Mouse (Mus musculus) adrenal gland (tissue): ENCODE data around the gene Klhdc9.
"Not testable (repeated sequence)": the region's sequence is repeated elsewhere in the genome, so short reads cannot be mapped to it uniquely, and the experiment has no call there.

Experiments used
- intact Hi-C: fragments of 180-260 bp; cut with DNase I; formaldehyde crosslinking; loops from one replicate; pipeline ENCODE4 v1.15.1; 2025

Klhdc9 gene

DNA sequence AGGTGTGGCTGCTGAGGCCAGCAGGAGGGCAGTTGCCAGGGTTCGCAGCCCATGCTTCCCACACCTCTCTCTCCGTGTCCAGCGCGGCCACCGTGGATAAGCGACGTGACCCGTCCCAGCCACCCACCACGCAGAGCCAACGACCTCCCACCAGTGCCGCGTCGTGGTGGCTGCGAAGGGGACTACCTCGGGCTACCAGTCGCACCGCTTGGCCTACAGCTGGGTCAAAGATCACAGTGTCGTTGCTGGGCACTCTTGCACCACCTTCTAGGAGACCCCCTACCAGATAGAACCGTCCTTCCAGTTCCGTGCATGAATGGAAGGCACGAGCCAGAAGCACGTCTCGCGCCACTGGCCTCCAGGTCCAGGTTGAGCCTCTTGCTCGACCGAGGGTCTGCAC is 345 bp downstream of the Klhdc9 start:
- intact Hi-C loops: loop anchor here (2.0 to 5.0 kb wide), 2 partner anchors 119 to 207 kb away; no protein-coding TSS in a partner anchor

DNA sequence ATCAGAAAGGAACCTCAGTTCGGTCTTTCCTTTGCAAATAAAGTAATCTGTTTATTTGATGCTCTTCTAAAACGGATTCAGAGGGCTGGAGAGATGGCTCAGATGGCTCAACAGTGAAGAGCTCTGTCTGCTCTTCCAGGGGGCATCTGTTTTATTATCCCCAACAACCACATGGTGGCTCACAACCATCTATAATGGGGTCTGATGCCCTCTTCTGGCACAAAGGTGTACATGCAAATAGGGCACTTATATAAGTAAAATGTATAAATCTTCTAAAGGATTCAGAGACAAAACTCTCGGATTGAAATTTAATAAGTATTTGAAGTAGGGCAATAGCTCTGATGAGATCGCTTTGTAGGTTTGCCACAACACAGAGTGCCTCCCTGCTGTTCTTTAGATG is 2.2 kb downstream of the Klhdc9 start:
- intact Hi-C loops: no loop called here

DNA sequence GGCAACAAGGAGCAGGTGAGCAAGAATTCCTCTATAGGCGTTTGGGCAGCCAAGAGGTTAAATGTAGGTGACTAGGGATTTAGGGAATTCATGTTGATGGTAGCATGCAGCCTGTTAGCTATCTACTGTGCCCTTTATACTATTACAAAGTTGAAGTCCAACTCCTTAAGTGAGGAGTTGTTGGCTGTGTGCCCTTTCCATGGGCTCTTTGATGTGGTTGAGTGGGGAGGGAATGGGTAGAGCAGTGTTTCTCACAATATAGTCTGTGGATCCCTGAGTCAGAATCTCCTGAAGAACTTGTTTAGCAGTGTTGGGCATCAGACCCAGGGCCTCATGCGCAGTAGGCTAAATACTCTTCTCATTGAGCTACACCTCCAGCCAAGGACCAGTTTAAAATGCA is 3.8 kb downstream of the Klhdc9 start:
- intact Hi-C loops: no loop called here

DNA sequence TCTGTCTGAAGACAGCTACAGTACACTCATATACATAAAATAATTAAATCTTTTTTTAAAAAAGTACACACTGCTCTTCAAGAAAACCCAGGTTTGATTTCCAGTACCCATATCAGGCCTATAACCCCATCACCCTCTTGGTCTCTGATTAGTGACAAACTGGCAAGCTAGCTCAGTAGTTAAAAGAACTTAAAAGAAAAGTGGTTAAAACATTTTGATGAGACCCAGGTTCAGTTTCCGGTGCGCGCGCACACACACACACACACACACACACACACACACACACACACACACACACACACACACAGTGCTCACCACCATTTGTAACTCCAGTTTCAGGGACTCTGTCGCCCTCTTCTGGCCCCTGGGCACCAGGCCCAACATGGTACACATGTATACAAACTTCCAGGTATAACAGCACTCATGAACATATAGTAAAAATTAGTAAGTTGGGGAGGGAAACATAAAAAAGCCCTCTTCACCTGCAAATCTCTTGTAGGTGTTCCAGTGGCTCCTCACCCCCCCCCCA is 4.7 kb downstream of the Klhdc9 start:
- intact Hi-C loops: loop anchor here (2.0 kb wide), 1 partner anchor 35 kb away; no protein-coding TSS in a partner anchor

DNA sequence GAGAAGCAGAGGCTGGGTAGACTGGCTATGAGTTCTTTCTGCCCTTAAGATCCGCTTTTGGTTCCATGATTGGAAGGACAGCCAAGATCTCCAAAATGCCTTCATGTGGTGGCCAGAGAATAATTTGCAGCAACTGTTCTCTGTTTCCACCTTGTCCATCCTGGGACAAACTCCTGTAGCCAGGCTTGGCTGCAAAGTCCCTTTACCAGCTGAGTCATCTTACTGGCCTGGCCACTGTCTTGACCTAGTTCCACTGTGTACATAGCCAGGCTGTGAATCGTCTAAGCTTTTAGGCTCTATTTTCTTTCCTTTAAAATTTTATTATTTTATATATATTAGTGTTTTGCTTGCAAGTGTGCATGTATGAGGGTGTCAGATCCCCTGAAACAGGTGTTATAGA is 11.4 kb downstream of the Klhdc9 start:
- intact Hi-C loops: no loop called here

DNA sequence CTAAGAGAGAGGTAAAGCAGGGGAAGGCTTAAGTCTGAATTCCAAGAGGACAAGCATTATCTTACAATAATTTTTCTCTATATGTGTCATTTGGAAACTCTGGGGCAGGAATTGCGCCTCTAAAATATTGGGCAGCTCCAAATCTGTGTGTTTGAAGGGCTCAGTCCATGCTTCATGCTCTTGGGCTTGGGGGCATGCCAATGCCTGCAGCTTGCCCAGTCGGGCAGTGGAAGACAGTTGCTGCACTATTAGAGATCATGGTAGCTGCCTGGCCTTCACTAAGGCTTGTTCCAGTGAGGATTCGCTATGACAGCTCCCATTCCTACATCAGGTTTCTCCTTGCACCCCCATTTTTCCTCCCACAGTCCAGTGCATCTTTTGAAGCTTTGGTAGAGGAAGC is 11.9 kb downstream of the Klhdc9 start:
- intact Hi-C loops: no loop called here

DNA sequence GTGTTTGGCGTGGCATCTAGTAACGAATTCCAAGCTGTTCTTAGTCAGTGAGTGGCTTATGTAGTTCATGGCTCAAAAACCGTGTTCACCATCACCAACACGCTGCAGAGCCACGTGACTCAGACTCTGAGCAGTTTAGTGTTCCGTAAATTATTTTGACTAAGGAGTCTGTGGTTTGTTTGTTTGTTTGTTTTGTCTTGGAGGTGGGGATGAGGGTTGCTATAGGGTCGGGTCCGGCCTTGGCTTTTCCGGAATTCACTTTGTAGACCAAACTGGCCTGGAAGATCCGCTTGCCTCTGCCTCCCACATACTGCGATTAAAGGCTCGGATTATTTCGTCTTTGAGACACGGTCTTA is 14.5 kb downstream of the Klhdc9 start:
- intact Hi-C loops: no loop called here

DNA sequence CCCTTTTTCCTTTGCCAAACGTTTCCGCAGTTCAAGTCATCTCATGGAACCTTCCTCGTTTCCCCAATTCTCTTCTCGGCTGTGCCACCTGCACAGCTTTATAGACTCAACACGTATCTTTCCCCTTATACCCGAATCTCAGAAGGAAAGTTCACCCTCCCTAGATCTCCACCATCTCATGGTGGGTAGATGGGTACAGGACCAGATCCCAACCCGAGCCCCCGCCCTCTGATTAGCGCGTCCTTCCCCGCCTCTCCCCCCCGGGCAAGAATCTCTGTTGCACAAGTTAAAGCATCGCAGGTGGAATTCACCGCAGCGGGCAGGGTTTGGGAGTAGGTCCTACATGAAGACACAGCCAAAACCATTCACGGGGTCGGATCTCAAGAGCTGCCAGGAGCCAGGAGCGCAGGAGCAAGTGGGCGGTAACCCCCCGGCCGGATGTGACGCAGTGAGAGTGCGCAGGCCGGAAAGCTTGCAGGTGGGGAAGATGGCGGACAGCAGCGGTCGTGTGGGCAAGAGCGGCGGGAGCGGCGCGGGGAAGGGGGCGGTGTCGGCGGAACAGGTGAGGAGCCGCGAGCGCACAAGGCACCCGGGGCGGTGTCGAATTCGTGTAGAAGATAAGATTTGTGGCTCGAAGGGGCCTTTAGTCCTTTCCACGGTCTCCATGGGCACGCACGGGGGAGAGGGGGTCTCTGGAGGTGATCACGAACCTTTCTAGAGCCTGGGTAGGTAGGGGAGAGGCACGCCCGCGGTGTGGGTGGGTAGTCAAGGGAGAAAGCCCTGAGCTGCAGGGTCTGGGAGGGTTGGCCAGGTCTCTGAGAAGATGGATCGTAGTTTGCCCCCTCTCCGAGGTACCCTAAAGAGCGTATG is 15.1 kb downstream of the Klhdc9 start, which contains the start of the genes Nit1 and Pfdn2:
Gene Nit1, minus strand, starts transcription at position 422 of the 870 bp plus-strand sequence.
Gene Pfdn2, plus strand, starts transcription at position 446 of the 870 bp plus-strand sequence.
- intact Hi-C loops: no loop called here

DNA sequence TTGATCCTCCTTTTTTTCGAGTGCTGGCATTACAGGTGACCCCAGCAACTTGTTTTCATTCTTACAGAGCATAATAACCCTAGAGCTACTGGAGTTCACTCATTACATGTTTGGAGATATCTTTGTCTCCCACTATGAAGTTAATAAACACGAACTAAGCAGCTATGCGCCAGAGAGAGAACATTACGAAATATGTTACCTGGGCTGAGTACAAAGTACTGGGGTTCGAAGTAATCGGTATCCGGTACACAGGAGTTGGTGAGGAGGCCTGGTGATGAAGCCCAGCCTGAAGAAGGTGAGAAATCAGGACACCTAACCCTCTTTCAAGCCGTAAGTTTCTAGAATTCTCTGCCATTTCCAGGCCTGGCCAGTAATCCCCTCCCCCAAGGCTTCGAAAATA is 15.9 kb downstream of the Klhdc9 start:
- intact Hi-C loops: no loop called here

DNA sequence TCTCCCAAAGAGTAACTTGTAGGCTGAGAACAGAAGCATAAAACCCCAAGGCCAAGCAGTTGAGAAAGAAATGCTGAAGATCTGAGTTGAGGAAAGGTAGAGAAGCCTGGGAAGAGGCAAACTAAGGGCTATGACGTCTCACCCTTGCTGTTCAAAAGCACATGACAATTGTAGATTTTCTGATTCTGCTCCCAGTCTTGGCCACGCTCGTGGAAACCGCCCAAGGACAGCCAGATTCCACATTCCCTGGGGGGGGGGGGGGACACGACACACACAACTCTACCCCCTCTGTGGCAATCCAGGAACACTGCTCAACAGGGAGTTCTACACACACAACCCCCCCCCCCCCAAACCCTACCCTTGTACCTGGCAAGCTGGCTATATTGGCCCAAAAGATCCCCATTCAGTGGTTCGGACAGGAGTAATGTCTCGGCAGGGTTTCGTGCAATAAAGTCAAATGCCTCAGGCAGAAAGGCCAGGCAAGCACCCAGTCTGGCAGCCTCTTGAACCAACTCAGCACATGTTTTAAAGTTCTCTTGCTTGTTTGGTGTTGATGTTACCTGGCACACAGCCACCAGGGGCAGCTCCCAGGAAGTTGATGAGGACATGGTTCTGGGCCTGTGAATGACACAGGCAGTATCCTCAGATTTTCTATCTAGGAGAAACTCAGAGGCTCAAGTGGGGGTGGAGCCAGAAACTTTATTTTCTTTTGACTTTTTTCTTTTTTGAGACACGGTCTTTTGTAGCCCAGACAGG is 16.5 kb downstream of the Klhdc9 start:
- intact Hi-C loops: no loop called here

DNA sequence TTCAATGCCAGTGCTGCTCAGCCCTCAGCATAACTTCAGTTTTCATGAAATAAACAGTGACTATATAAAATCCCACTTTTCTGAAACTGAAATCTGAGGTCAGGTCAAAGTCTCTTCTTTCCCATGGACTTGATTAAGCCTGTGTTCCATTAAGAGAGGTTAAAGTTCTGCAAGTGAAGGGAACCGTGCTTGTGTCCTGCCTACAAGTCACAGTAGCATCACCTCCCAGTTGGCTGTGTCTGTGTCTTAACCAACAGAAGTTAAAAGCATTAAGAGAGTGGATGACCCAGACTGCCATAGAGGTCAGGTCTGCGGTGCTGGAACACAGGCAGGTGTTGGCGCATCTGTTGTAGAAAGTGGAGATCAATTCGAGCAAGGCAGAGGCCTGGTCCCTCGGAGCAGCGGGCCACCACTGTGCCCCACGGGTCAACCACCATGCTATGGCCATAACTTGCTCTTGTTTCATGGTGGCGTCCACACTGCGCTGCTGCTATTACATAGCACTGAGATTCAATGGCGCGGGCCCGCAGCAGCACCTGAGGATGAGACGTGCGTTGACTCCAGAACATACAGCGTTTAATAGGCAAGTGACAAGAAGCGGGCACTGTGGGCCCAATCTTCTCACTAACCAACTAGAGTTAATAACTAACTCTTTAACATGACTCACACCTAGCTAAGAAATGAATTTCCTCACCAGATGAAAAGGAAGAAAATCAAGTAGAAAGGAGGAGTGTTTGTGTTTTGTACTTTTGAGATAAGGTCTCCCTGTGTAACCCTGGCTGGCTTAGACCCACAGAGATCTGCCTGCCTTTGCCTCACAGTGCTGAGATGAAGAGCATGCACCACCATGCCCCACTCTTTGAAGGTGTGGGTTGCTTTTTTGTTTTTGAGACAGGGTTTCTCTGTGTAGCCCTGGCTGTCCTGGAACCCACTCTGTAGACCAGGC is 18.1 kb downstream of the Klhdc9 start:
- intact Hi-C loops: no loop called here

DNA sequence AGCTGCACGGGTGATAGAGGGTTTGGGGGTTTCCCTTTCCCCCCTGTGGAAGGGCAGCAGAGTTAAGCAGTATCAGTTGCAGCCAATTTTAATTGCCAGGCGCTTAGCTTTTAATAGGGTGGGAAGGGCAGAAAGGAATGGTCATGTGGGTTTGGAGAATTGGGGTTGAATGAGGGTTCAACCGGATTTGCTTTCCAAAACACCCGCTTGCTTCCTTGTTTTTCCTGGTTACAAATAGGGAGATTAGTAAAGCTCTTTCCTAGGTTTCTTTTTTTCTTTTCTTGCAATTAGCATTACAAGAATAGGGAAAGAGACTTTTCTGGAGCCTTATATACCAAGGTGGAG is 30.4 kb downstream of the Klhdc9 start:
- intact Hi-C loops: loop anchor here (10.0 kb wide), 1 partner anchor 215 kb away; the partner anchor contains the start of gene Cfap126

DNA sequence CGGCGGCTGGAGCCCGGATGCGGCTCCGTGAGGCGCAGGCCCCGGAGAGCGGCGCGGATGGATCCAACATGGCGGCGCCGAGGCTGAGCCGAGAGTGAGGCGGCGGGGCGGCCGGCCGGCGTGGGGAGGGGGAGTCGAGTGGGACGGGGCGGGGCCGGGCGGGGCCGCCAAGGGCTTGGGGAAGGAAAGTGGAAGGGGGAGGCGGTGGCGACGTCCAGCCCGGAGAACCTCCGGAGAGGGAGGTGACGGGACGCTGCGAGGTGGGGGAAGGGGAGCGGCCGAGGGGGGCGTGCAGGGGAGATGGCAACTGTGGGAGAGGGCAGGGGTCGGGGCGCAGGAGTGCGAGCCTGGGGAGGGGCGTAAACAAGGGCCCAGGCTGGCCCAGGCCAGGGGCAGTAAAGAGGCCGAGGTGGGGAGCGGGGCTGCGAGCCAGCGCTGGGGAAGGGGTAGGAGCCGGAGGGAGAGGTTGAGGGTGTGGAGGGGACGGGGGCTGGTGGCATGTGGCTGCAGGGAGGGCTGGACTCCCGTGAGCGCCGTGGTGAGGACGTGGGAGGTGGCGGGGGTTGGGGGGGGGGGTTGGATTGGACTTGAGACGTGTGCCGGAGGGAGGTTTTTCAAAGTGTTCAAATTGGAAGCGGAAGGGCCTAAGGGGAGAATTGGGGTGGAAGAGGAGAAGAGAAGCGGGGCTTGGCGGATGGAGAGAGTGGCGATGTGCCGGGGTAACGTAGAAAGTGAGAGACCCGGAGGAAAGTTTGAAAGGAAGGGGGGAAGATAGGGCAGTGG is 31.0 kb downstream of the Klhdc9 start:
- intact Hi-C loops: loop anchor here (10.0 kb wide), 1 partner anchor 215 kb away; the partner anchor contains the start of gene Cfap126

DNA sequence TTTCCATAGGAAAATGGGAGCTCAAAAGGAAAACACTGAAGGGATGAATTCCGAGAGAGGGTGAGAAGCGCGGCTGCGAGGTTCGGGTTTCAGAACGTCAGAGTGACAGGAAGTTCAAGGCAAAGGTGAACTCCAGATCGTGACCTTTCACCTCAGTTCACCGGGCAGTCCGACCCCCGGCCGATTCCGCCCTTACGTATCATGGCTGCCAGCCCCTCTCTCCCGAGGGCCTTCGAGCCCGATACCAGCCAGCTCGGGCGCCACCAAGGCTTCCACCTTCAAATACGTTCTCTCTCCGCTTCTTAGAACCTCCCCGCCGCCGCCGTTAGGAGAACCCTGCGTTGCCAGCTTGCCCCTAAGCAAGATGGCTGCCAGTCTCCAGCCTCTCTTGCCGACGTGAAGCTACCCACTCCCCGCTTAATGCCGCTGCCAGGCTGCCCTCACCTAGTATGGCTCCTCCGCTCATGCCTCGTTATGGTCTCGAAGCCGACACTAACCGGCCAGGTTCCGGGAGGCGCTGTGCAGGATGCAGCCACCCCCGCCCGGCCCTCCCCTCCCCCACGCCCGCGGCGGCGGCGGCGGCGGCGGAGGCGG is 31.7 kb downstream of the Klhdc9 start, which contains the start of gene Dedd:
Gene Dedd, plus strand, starts transcription at position 307 of the 594 bp plus-strand sequence.
- intact Hi-C loops: no loop called here

DNA sequence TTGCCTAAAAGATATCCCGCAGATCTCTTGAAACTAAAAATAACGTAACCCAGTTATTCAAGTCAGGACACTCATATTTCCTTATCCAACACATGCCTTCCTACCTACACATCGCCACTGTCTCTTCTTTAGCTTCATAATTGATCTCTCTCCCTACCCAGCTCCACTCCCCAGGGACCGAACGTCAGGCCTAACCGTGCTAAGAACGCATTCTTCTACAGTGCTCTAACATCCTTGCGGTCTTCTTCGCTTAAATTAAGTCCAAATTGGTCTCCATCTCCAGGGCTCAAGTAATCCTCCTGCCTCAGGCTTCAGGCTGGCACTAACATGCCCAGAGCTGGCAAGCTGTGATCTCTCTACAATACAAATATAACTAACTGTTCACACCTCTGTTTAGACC is 32.4 kb downstream of the Klhdc9 start:
- intact Hi-C loops: no loop called here

DNA sequence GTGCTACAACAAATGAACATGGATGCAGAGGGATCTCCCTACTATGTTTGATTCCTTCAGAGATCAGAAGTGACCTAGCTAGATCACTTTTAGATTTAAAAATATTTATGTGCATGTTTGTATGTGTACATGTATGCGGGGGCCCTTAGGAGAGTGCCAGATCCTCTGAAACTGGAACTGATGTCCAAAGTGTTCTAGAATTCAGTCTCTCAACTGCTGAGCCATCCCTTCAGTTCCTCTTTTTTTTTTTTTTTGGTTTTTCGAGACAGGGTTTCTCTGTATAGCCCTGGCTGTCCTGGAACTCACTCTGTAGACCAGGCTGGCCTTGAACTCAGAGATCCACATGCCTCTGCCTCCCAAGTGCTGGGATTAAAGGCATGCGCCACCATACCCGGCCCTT is 34.0 kb downstream of the Klhdc9 start:
- intact Hi-C loops: not testable (repeated sequence)

DNA sequence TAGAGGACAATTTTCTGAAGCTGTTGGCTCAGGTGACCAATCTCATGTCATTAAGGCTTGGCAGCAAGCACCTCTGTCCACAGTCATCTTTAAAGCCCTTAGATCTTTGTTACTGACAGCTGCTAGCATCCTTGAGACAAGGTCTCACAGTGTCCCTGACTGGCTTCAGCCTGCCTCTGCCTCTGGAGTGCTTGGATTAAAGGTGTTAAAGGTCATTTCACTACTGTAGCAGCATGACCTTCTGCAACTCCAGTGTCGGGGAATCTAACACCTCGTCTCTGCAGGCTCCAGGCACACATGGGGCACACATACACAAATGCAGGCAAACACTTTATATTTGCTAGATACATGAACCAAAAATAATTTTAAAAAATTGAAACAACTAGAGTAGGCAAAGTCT is 35.0 kb downstream of the Klhdc9 start:
- intact Hi-C loops: no loop called here

DNA sequence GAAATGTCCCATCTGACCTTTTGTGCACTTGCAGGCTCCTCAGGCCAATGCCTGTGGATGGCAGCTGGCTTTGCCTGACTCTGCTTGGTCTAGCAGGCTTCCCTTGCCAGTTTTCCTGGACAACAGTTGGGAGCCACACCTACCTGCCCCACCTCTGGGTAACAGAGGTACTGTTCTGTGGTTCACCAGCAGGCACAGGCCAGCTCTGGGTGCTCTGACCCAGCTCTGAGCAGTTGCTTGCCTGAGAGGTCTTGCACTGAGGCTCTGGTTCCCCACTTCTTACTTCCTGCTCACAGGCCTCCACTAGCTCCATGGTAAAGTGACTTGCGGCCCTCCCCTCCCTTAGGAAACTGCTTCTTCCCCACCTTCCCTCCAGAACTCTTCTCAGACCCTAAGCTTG is 38.6 kb downstream of the Klhdc9 start:
- intact Hi-C loops: loop anchor here (5.0 kb wide), 1 partner anchor 155 kb away; no protein-coding TSS in a partner anchor

DNA sequence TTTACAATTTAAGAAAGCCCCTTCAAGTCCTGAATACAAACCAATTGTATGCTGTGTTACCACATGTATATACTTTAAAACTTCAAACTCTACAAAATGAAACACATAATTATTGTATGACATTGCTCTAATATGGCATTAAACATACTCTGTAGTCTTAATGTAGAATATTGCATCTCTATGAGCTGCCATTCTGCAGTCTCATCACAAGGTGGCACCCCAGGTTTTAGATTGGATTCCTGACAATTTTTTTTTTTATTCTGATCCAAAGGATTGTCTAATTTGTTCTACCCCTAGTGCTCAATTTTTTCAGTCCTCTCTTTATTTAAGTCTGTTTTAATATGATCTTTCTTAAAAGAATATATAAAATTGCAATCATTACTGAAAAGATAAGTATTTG is 39.2 kb downstream of the Klhdc9 start:
- intact Hi-C loops: loop anchor here (2.0 to 5.0 kb wide), 2 partner anchors 33 to 156 kb away; no protein-coding TSS in a partner anchor
